Mouse (Mus musculus): ENCODE results near the gene Pla2g2d. TPM values are rescaled to one million over a fixed set of nuclear protein-coding genes. Genes with fewer than 3 reads are reported as not detected.

Gene Pla2g2d
- total and polyA plus RNA-seq, 3 experiments = not detected

DNA sequence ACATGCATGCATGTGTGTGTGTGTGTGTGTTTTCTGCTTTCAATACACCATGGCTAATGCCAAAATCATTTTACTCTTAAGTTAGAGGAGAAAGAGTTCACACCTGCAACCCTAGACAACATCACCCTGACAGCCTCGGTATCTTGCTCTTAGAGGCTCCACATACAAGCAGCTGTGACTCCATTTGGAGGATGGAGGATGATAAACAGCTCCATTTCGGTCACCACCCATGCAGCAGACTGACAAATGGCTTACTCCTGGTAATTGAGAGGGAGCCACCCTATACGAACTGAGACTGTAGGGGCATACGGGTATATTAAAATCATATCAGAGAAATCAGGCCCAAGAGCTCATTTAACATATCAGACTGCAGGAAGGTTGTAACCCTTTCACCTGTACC, 12.8 kb downstream of the Pla2g2d start:
- H3K9ac ChIP-seq (ENCODE audit: control insufficient read depth, low read depth, low read length, poor library complexity, severe bottlenecking) = no peak overlapping the region
- TF ChIP-seq BHLHE40 (IDR thresholded peaks at IDR 0.05; ENCODE audit: borderline replicate concordance, low read depth, low read length) (no peak), CHD2 (IDR thresholded peaks at IDR 0.05; ENCODE audit: low read length) (no peak), MAFK (IDR thresholded peaks at IDR 0.05; ENCODE audit: borderline replicate concordance, low read depth, low read length) (no peak), ZKSCAN1 (IDR thresholded peaks at IDR 0.05; ENCODE audit: low read depth, low read length) (no peak), ELF1 (IDR thresholded peaks at IDR 0.05; ENCODE audit: low read depth, low read length) (no peak), RCOR1 (IDR thresholded peaks at IDR 0.05; ENCODE audit: low read depth, low read length) (no peak), MAZ (IDR thresholded peaks at IDR 0.05; ENCODE audit: low read depth, low read length) (no peak), KAT2A (conservative IDR thresholded peaks at IDR 0.05; ENCODE audit: low read depth, low read length) (no peak)
- H3K27me3 ChIP-seq (ENCODE audit: control insufficient read depth in 1 of 2, insufficient read depth in 2 of 2, low read length in 2 of 2) = no peaks in the 10 kb centered on the region
- DNase-seq (ENCODE audit: low read depth, low spot score) = no peak
- no peak overlapping the region for H3K4me3 ChIP-seq (ENCODE audit: control insufficient read depth in 1 of 2, insufficient read depth in 1 of 2, low read depth in 2 of 2, low read length in 2 of 2)
- H3K36me3 ChIP-seq (ENCODE audit: control insufficient read depth in 1 of 2, insufficient read depth in 2 of 2, low read length in 2 of 2) = no peaks in the 10 kb centered on the region
- H3K9me3 ChIP-seq (replicated peaks; ENCODE audit: insufficient read depth, low read length) = no peaks in the 10 kb centered on the region
- H3K4me1 ChIP-seq (ENCODE audit: control insufficient read depth in 1 of 2, insufficient read depth in 2 of 2, low read length in 2 of 2) = no peaks in the 10 kb centered on the region
- no peaks in the 10 kb centered on the region for H3K79me2 ChIP-seq (ENCODE audit: control insufficient read depth, insufficient read depth, low read length, poor library complexity)
- H3K27ac ChIP-seq (ENCODE audit: control insufficient read depth, low read depth, low read length) = no peak overlapping the region

DNA sequence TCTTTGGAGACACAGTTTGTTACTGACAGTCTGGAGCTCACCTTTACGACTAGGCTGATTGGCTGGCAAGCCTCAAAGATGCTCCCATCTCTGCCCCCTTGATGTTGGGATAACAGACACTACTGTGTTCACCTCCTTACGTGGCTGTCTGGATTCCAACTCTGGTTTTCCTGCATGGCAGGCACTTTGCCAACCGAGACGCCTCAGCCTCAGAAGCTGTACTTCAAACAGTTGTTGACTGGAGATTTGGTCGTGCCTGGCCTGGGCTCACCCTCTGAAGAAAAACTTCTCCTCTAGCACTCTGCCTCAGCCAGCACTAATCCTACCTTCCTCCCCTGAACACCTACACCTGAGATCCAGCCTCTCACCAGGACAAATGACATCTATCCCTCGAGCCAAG, 15.9 kb downstream of the Pla2g2d start:
- Histone ChIP-seq H3K4me1 (ENCODE audit: control insufficient read depth in 1 of 2, insufficient read depth in 2 of 2, low read length in 2 of 2) (no peaks in the 10 kb centered on the region), H3K4me3 (ENCODE audit: control insufficient read depth in 1 of 2, insufficient read depth in 1 of 2, low read depth in 2 of 2, low read length in 2 of 2) (no peak overlapping the region), H3K27ac (ENCODE audit: control insufficient read depth, low read depth, low read length) (no peak overlapping the region), H3K36me3 (ENCODE audit: control insufficient read depth in 1 of 2, insufficient read depth in 2 of 2, low read length in 2 of 2) (no peaks in the 10 kb centered on the region), H3K27me3 (ENCODE audit: control insufficient read depth in 1 of 2, insufficient read depth in 2 of 2, low read length in 2 of 2) (no peaks in the 10 kb centered on the region), H3K9ac (ENCODE audit: control insufficient read depth, low read depth, low read length, poor library complexity, severe bottlenecking) (no peak overlapping the region), H3K79me2 (ENCODE audit: control insufficient read depth, insufficient read depth, low read length, poor library complexity) (no peaks in the 10 kb centered on the region), H3K9me3 (replicated peaks; ENCODE audit: insufficient read depth, low read length) (no peaks in the 10 kb centered on the region)
- TF ChIP-seq JUND (IDR thresholded peaks at IDR 0.05; ENCODE audit: low read depth, low read length) = no peak
- no peak for TF ChIP-seq ZMIZ1 (IDR thresholded peaks at IDR 0.05; ENCODE audit: low read depth, low read length)
- TF ChIP-seq ZNF384 (IDR thresholded peaks at IDR 0.05; ENCODE audit: low read depth, low read length) = no peak
- TF ChIP-seq MYB (IDR thresholded peaks at IDR 0.05; ENCODE audit: low read depth, low read length) = no peak
- TF ChIP-seq HCFC1 (IDR thresholded peaks at IDR 0.05; ENCODE audit: low read depth, low read length) = no peak
- TF ChIP-seq CTCF (IDR thresholded peaks at IDR 0.05 in 2 of 3, conservative IDR thresholded peaks at IDR 0.05 in 1 of 3; ENCODE audit: control insufficient read depth in 1 of 3, insufficient read depth in 1 of 3, low read depth in 2 of 3, low read length in 3 of 3, poor library complexity in 1 of 3, severe bottlenecking in 1 of 3) = no peak
- TF ChIP-seq KAT2A (conservative IDR thresholded peaks at IDR 0.05; ENCODE audit: low read depth, low read length) = no peak
- no peak for TF ChIP-seq POLR2AphosphoS5 (IDR thresholded peaks at IDR 0.05; ENCODE audit: borderline replicate concordance, low read depth, low read length)
- TF ChIP-seq USF1 (IDR thresholded peaks at IDR 0.05; ENCODE audit: low read depth, low read length) = no peak
- no peak for TF ChIP-seq MEF2A (IDR thresholded peaks at IDR 0.05; ENCODE audit: extremely low read depth, insufficient replicate concordance, low read depth, low read length, poor library complexity, severe bottlenecking)
- no peak for TF ChIP-seq BHLHE40 (IDR thresholded peaks at IDR 0.05; ENCODE audit: borderline replicate concordance, low read depth, low read length)
- TF ChIP-seq MXI1 (IDR thresholded peaks at IDR 0.05; ENCODE audit: low read depth, low read length) = no peak
- no peak for TF ChIP-seq ZKSCAN1 (IDR thresholded peaks at IDR 0.05; ENCODE audit: low read depth, low read length)
- TF ChIP-seq RAD21 (IDR thresholded peaks at IDR 0.05; ENCODE audit: low read depth, low read length) = no peak
- TF ChIP-seq MAFK (IDR thresholded peaks at IDR 0.05; ENCODE audit: borderline replicate concordance, low read depth, low read length) = no peak
- TF ChIP-seq SMC3 (IDR thresholded peaks at IDR 0.05; ENCODE audit: low read depth, low read length) = no peak
- DNase-seq (ENCODE audit: low read depth, low spot score) = no peak
